9 mouse cellular contexts compared by ENCODE assay signal in the genomic region with DNA sequence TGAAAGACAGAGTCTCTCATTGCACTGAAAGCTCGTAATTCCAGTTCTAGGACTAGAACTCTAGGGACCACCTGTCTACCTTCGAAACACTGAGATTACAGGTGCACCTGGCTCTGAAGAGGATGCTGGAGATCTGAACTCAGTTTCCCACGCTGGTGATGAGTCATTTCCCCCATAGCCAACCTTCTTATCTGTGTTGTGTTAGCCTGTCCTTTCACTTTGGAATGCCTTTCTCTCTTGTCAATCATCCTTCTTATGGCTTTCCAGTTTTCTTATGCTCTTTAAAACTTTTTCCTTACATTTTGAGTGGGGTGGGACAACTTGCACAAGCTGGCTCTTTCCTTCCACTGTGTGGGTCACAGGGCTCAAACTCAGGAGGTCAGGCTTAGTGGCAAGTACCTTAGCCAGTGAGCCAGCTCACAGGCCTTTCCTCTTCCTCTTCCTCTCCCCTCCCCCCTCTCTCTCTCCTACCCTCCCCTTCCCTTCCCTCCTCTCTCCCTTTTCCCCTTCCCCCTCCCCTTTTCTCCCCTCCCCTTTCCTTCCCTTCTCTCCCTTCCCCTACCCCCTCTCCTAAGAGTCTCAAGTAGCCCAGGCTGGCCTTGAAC. TPM values are rescaled to one million over a fixed set of nuclear protein-coding genes. Genes with fewer than 3 reads are reported as not detected.
DNase-seq lines count a peak whose midpoint lies in the region; ATAC-seq and TF ChIP-seq lines count a peak whose summit lies in the region.
"Had no signal": no experiment of that assay in that cellular context is flagged by ENCODE, and none has a peak within 500 bp of the region (broad histone marks: within the 10 kb centered on the region; RNA-seq: fewer than 3 reads in every experiment).

No protein-coding gene starts in this region.

- no peak for TF ChIP-seq CTCF in liver, postnatal 0 days (IDR thresholded peaks at IDR 0.05; ENCODE audit: low read depth)

- intact Hi-C loops in heart, postnatal 36 days (cut with DNase I), result loop anchor here (2.0 to 10.0 kb wide), 4 partner anchors 49 to 235 kb away; partner anchors contain the start of genes Cad, Eif2b4, Gm9970 and Nrbp1

- WGBS in heart, embryonic 11.5 days (ENCODE audit: insufficient replicate concordance), result 74% methylated on average over 3 of the region's 3 CpGs
- 81% methylated on average over 3 of the region's 3 CpGs for WGBS in forebrain, embryonic 16.5 days
- WGBS in liver, postnatal 0 days (ENCODE audit: insufficient replicate concordance), result 52% methylated on average over 3 of the region's 3 CpGs

- H3K36me3 ChIP-seq in heart, embryonic 11.5 days (ENCODE audit: control insufficient read depth, insufficient read depth, low read length), result peaks cover 13% of the 10 kb centered on the region
- peaks cover 12% of the 10 kb centered on the region; the same call in 1 of the 2 replicates for H3K36me3 ChIP-seq in forebrain, embryonic 16.5 days (ENCODE audit: control insufficient read depth, insufficient read depth)
- H3K36me3 ChIP-seq in liver, postnatal 0 days (replicated peaks; ENCODE audit: insufficient read depth, low read length), result peaks cover 5% of the 10 kb centered on the region; the same call in 1 of the 2 replicates

- no peak for TF ChIP-seq EP300 in liver, postnatal 0 days (IDR thresholded peaks at IDR 0.05; ENCODE audit: low read depth)

- H3K4me3 ChIP-seq in heart, embryonic 11.5 days (ENCODE audit: low read depth, low read length), result peak overlapping the region; percentile 53; the same call in 1 of the 2 replicates
- H3K4me3 ChIP-seq in forebrain, embryonic 16.5 days (replicated peaks; ENCODE audit: low read length), result no peak overlapping the region
- H3K4me3 ChIP-seq in liver, postnatal 0 days (ENCODE audit: low read depth, low read length), result 0 out of 2 replicates have a peak overlapping the region, but pooled peaks have one; percentile 59

- no peak overlapping the region for H3K27ac ChIP-seq in heart, embryonic 11.5 days (ENCODE audit: low read depth, low read length)
- no peak overlapping the region for H3K27ac ChIP-seq in forebrain, embryonic 16.5 days (ENCODE audit: low read length)
- peak overlapping the region; percentile 77 for H3K27ac ChIP-seq in liver, postnatal 0 days (ENCODE audit: low read depth)

- no peak for DNase-seq in heart, postnatal 36 days
- peak; percentile 49 for DNase-seq in A20 (ENCODE audit: low read depth, low spot score)
- DNase-seq in liver, postnatal 0 days, result no peak
- no peak for DNase-seq in cerebellum, adult 11 months
- no peak for DNase-seq in yolk sac, embryonic 10.5 days (ENCODE audit: low spot score)
- no peak for DNase-seq in right cerebral cortex, postnatal 14 days

- ATAC-seq in heart, embryonic 11.5 days (replicated peaks; ENCODE audit: insufficient number of reproducible peaks, low FRiP score, low TSS enrichment), result no peak
- no peak for ATAC-seq in forebrain, embryonic 16.5 days
- no peak for ATAC-seq in liver, postnatal 0 days

- H3K4me2 ChIP-seq in heart, embryonic 11.5 days, result peak overlapping the region; percentile 79
- H3K4me2 ChIP-seq in forebrain, embryonic 16.5 days (ENCODE audit: low read length), result peak overlapping the region; percentile 94
- H3K4me2 ChIP-seq in liver, postnatal 0 days (ENCODE audit: low read depth, low read length), result peak overlapping the region; percentile 89; the same call in 1 of the 2 replicates

- peaks cover 6% of the 10 kb centered on the region; the same call in 1 of the 2 replicates for H3K4me1 ChIP-seq in heart, embryonic 11.5 days (ENCODE audit: control insufficient read depth, insufficient read depth, low read length)
- peaks cover 27% of the 10 kb centered on the region for H3K4me1 ChIP-seq in forebrain, embryonic 16.5 days (replicated peaks; ENCODE audit: control insufficient read depth, insufficient read depth, low read length)
- H3K4me1 ChIP-seq in liver, postnatal 0 days (ENCODE audit: insufficient read depth), result peaks cover 21% of the 10 kb centered on the region

- peak overlapping the region; percentile 34; the same call in 1 of the 2 replicates for H3K9ac ChIP-seq in heart, embryonic 11.5 days (ENCODE audit: low read depth, low read length)
- no peak overlapping the region for H3K9ac ChIP-seq in forebrain, embryonic 16.5 days (replicated peaks; ENCODE audit: low read depth, low read length)
- no peak overlapping the region for H3K9ac ChIP-seq in liver, postnatal 0 days (replicated peaks)

- no peaks in the 10 kb centered on the region for H3K9me3 ChIP-seq in heart, embryonic 11.5 days (replicated peaks; ENCODE audit: control insufficient read depth, low read length)
- no peaks in the 10 kb centered on the region for H3K9me3 ChIP-seq in forebrain, embryonic 16.5 days (ENCODE audit: control insufficient read depth, low read length)
- no peaks in the 10 kb centered on the region for H3K9me3 ChIP-seq in liver, postnatal 0 days (ENCODE audit: low read length)

- no peaks in the 10 kb centered on the region for H3K27me3 ChIP-seq in heart, embryonic 11.5 days (ENCODE audit: control insufficient read depth, insufficient read depth, low read length)
- H3K27me3 ChIP-seq in forebrain, embryonic 16.5 days (replicated peaks; ENCODE audit: control insufficient read depth, insufficient read depth, low read length), result no peaks in the 10 kb centered on the region
- H3K27me3 ChIP-seq in liver, postnatal 0 days (ENCODE audit: insufficient read depth, low read length), result 0 out of 2 replicates have a peak, but pooled peaks cover under 1% of the 10 kb centered on the region

RNA-seq across cellular contexts. Expression of gene Ift172, which starts 1.2 kb away (rescaled TPM):
- 22.7 and 30.7 TPM in 2 replicates for polyA plus RNA-seq in heart, embryonic 11.5 days (2014; fragmentation: Nextera tagmentation; extraction: Ambion mirVana)
- 10 to 100 TPM; 36.8 to 43.6 TPM for total RNA-seq in heart, postnatal 36 days (2021)
- 34.2 and 39.4 TPM in 2 replicates for polyA plus RNA-seq in forebrain, embryonic 16.5 days (2015; fragmentation: Nextera tagmentation; extraction: Ambion mirVana)
- 2.3 and 2.7 TPM in 2 replicates for polyA plus RNA-seq in liver, postnatal 0 days (2015; fragmentation: Nextera tagmentation; extraction: Ambion mirVana)

RNA-seq across cellular contexts. Expression of gene Fndc4, which starts 6.2 kb away (rescaled TPM):
- 22.3 and 28.5 TPM in 2 replicates for polyA plus RNA-seq in heart, embryonic 11.5 days (2014; fragmentation: Nextera tagmentation; extraction: Ambion mirVana)
- total RNA-seq in heart, postnatal 36 days (2021), result 1 to 10 TPM; 1.6 to 3.7 TPM
- 81.8 and 90.6 TPM in 2 replicates for polyA plus RNA-seq in forebrain, embryonic 16.5 days (2015; fragmentation: Nextera tagmentation; extraction: Ambion mirVana)
- polyA plus RNA-seq in liver, postnatal 0 days (2015; fragmentation: Nextera tagmentation; extraction: Ambion mirVana), result 4.4 and 5.4 TPM in 2 replicates

RNA-seq across cellular contexts. Expression of gene Gckr, which starts 7.5 kb away (rescaled TPM):
- 0.51 and 0.60 TPM in 2 replicates for polyA plus RNA-seq in heart, embryonic 11.5 days (2014; fragmentation: Nextera tagmentation; extraction: Ambion mirVana)
- not detected for total RNA-seq in heart, postnatal 36 days (2021)
- 0.27 TPM in 1 of 2 replicates, not detected in the other for polyA plus RNA-seq in forebrain, embryonic 16.5 days (2015; fragmentation: Nextera tagmentation; extraction: Ambion mirVana)
- polyA plus RNA-seq in liver, postnatal 0 days (2015; fragmentation: Nextera tagmentation; extraction: Ambion mirVana), result 53.7 and 63.1 TPM in 2 replicates

RNA-seq across cellular contexts. Expression of gene Krtcap3, which starts 38.2 kb away (rescaled TPM):
- 7.1 and 7.7 TPM in 2 replicates for polyA plus RNA-seq in heart, embryonic 11.5 days (2014; fragmentation: Nextera tagmentation; extraction: Ambion mirVana)
- total RNA-seq in heart, postnatal 36 days (2021), result 1 to 10 TPM; 1.7 to 2.7 TPM
- polyA plus RNA-seq in forebrain, embryonic 16.5 days (2015; fragmentation: Nextera tagmentation; extraction: Ambion mirVana), result 2.4 and 3.8 TPM in 2 replicates
- polyA plus RNA-seq in liver, postnatal 0 days (2015; fragmentation: Nextera tagmentation; extraction: Ambion mirVana), result 6.5 and 7.5 TPM in 2 replicates

RNA-seq across cellular contexts. Expression of gene Gm9970, which starts 48.7 kb away (rescaled TPM):
- 0.53 and 0.59 TPM in 2 replicates for polyA plus RNA-seq in heart, embryonic 11.5 days (2014; fragmentation: Nextera tagmentation; extraction: Ambion mirVana)
- total RNA-seq in heart, postnatal 36 days (2021), result not detected
- polyA plus RNA-seq in forebrain, embryonic 16.5 days (2015; fragmentation: Nextera tagmentation; extraction: Ambion mirVana), result 0.99 TPM in 1 of 2 replicates, not detected in the other
- polyA plus RNA-seq in liver, postnatal 0 days (2015; fragmentation: Nextera tagmentation; extraction: Ambion mirVana), result 0.28 TPM in 1 of 2 replicates, not detected in the other
- total RNA-seq: hematopoietic stem cell, adult 5-6 weeks had no signal

Comparison
In these comparisons a context has a peak if more than half of its experiments do, and no peak if none do; other contexts are left out.
1. RNA of gene Gckr, which starts 7.5 kb away (polyA plus RNA-seq): 53.7 to 63.1 TPM in liver, postnatal 0 days; 0.51 to 0.60 TPM in heart, embryonic 11.5 days and 0.27 TPM in forebrain, embryonic 16.5 days; every median in the first group is over 10 times any median in the second.
2. Peak in every context shown above with its lines, with median percentiles within 50 percentile points of each other: H3K4me2 ChIP-seq.